Mouse (Mus musculus) midbrain, embryonic 11.5 days (tissue): Measurements from ENCODE around the gene Myl4. TPM values are rescaled to one million over a fixed set of nuclear protein-coding genes. Genes with fewer than 3 reads are reported as not detected.

Source experiments
- ATAC-seq: fragments of 200-750 bp; cut with Nextera tagmentation; 2 replicates; pipeline ENCODE4 v1.8.0; 2017; ENCODE audit warnings: moderate TSS enrichment, moderate library complexity; ENCODE audit not compliant: low FRiP score
- DNase-seq: peaks from one replicate; pipeline ENCODE4 v3.0.0; 2015; ENCODE audit warnings: low spot score; ENCODE audit errors: missing footprints
- H3K27ac ChIP-seq: fragments of 300-500 bp; sonication (generic); 2 replicates; pipeline ENCODE4 v1.5.1; 2014; ENCODE audit warnings: low read depth, low read length
- H3K27me3 ChIP-seq: fragments of 300-500 bp; sonication (generic); 2 replicates; pipeline ENCODE4 v1.6.1; 2014; ENCODE audit warnings: mild to moderate bottlenecking, low read length, moderate library complexity, mixed read lengths; ENCODE audit not compliant: control insufficient read depth, insufficient read depth
- H3K36me3 ChIP-seq: fragments of 300-500 bp; sonication (generic); 2 replicates; pipeline ENCODE4 v1.6.1; 2014; ENCODE audit warnings: mild to moderate bottlenecking, low read length, moderate library complexity, mixed read lengths; ENCODE audit not compliant: control insufficient read depth, insufficient read depth
- H3K4me1 ChIP-seq: fragments of 300-500 bp; sonication (generic); 2 replicates; pipeline ENCODE4 v1.6.1; 2014; ENCODE audit warnings: low read length; ENCODE audit not compliant: control insufficient read depth, insufficient read depth
- H3K4me2 ChIP-seq: fragments of 300-500 bp; sonication (generic); 2 replicates; pipeline ENCODE4 v1.6.1; 2014; ENCODE audit warnings: mild to moderate bottlenecking, moderate library complexity
- H3K4me3 ChIP-seq: fragments of 300-500 bp; sonication (generic); 2 replicates; pipeline ENCODE4 v1.5.1; 2014; ENCODE audit warnings: low read depth, low read length
- H3K9ac ChIP-seq: fragments of 300-500 bp; sonication (generic); 2 replicates; pipeline ENCODE4 v1.6.1; 2014; ENCODE audit warnings: low read length
- H3K9me3 ChIP-seq: fragments of 300-500 bp; sonication (generic); 2 replicates; pipeline ENCODE4 v1.6.1; 2016; ENCODE audit warnings: low read length; ENCODE audit not compliant: control insufficient read depth
- WGBS: fragments of 180-500 bp; shearing (Covaris S2); extraction: QIAGEN DNeasy Blood & Tissue Kit; methylation state at CpG from one replicate; pipeline ENCODE4 v1.1.7; 2014; 5-methylcytosine and 5-hydroxymethylcytosine counted together
- polyA plus RNA-seq: library from polyadenylated mRNA; unstranded; fragments of >200 nt; fragmentation: Nextera tagmentation; extraction: Ambion mirVana; gene quantifications from 2 replicates; pipeline ENCODE4 v1.2.1, GENCODE M21; 2014

Myl4 gene
- polyA plus RNA-seq, 1 experiment from 2014 or later, result 1.1 TPM

DNA sequence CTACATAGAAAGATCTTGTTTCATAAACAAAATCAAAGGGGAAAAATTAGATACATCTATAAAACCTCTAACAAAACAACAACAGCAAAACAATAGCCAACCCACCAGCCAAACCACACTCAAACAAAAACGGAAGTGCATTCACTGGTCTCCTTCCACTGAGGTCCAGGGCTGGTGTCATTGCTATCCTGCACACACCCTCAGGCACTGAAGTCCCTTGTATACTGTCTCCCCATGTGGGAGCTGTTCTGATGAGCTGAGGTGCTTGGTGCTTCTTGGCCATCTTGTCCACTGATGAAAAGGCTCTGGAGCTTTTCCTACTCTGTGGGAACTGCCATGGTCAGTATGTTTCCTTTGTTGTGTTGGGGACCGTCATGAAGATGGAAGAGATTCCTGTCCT is 38.0 kb downstream of the Myl4 start:
- Histone ChIP-seq H3K9ac (no peak overlapping the region), H3K27me3 (no peaks in the 10 kb centered on the region), H3K4me1 (no peaks in the 10 kb centered on the region), H3K36me3 (no peaks in the 10 kb centered on the region), H3K4me2 (no peak overlapping the region), H3K27ac (no peak overlapping the region), H3K9me3 (no peaks in the 10 kb centered on the region), H3K4me3 (no peak overlapping the region)
- ATAC-seq (no peak), DNase-seq (no peak)
- 96% methylated on average over 2 of the region's 2 CpGs for WGBS

DNA sequence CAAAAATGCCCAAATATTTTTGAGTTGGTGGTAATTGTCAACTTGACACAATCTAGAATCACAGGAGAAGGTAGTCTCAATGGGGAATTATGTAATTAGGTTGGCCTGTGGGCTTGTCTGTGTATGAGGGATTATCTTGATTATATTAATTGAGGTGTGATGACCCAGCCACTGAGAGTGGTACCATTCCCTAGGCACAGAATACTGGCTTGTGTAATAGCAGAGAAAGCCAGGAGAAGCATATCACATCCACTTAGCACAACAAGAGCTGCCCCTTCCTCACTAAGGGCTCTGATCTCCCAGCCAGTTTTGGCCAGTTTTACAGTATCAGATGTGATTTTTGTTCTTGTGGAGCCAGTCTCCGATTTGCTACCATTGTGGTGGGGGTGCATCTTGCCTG is 39.1 kb downstream of the Myl4 start:
- DNase-seq (no peak), ATAC-seq (no peak)
- Histone ChIP-seq H3K9ac (no peak overlapping the region), H3K4me1 (no peaks in the 10 kb centered on the region), H3K4me3 (no peak overlapping the region), H3K27ac (no peak overlapping the region), H3K4me2 (no peak overlapping the region), H3K9me3 (no peaks in the 10 kb centered on the region), H3K36me3 (no peaks in the 10 kb centered on the region), H3K27me3 (no peaks in the 10 kb centered on the region)
- WGBS, result 91% methylated on average over 1 of the region's 1 CpGs

DNA sequence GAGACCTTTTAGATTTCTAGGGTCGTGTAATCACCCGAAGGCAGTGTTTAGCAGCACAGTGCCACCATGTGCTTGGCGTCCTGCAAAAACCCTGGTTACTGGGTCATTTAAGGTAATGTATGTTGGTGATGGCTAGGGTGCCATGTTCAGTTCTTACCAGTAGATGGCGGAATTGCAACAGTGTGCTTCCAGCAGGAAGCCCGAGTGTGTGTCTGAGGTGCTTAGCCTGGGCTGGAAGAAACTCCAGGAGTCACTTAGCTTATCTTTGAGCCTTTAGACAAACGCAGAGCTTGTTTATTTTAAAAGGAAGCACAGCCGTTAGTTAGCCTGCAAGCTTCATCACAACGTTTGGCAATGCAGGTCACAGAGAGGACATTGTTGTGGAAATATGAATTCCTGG is 39.7 kb downstream of the Myl4 start:
- H3K36me3 ChIP-seq, result no peaks in the 10 kb centered on the region
- H3K27me3 ChIP-seq, result no peaks in the 10 kb centered on the region
- no peak overlapping the region for H3K27ac ChIP-seq
- WGBS, result 5% methylated on average over 8 of the region's 8 CpGs
- no peak overlapping the region for H3K4me2 ChIP-seq
- H3K4me1 ChIP-seq, result no peaks in the 10 kb centered on the region
- no peaks in the 10 kb centered on the region for H3K9me3 ChIP-seq
- peak; percentile 62; the same call in 1 of the 2 replicates for ATAC-seq
- peak; percentile 97 for DNase-seq
- H3K4me3 ChIP-seq, result no peak overlapping the region
- no peak overlapping the region for H3K9ac ChIP-seq

DNA sequence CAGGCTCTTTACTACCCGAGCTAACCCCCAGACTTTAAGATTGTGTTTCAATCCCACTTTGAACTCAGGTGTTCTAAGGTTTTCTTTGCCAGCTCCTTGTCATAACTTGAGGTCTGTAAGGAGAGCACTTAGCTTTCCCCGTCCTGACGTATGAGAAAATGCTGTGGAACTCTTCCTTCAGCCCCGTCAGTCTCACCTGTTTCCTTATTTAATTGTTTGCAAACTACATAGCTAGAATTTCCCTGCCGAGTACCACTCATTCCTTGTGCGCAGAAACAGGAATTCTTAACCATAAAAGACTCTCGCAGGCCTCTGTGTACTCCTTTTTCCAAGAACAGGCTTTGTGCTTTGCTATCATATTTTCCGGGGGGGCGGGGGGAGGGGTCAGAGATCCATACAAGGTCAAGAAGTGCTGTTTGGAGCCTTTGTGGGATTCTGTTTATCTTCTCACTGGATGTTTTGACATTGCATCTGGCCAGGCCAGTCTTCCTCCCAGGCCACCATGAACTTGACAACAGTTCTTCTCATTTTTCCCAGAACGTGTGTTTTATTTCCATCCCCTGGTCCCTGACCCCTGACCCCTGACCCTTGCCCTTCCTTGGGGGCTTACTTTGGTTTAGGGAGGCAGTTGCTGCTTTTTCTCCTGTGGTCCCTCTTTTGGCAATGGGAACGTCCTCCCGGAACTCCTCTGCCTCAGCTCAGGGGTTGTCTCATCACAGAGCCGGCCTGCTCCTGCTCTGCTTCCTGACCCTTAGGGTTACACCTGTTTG is 41.8 kb downstream of the Myl4 start:
- DNase-seq, result no peak
- H3K4me3 ChIP-seq, result no peak overlapping the region
- ATAC-seq, result no peak
- no peaks in the 10 kb centered on the region for H3K4me1 ChIP-seq
- H3K27me3 ChIP-seq, result no peaks in the 10 kb centered on the region
- H3K9me3 ChIP-seq, result no peaks in the 10 kb centered on the region
- no peaks in the 10 kb centered on the region for H3K36me3 ChIP-seq
- 74% methylated on average over 13 of the region's 13 CpGs for WGBS
- no peak overlapping the region for H3K4me2 ChIP-seq
- no peak overlapping the region for H3K9ac ChIP-seq
- H3K27ac ChIP-seq, result no peak overlapping the region

DNA sequence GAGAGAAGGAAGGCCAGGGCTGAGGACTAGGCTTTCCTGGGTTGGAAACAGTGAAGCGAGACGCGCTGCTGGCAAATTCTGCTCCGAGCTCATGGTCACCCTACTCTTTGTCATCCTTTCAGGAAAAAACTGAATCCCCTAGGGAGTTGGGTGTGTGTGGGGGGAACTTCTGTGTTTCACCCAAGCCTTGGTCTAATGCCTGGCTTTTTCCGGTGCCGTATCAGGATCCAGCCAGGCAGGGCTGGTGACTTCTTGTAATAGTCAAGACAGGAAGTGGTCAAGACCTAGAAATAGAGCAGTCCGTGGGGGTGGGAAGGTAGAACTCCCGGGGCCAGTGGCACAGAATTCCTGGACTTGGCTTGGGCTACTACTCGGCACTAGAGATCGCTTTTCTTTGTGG is 45.9 kb downstream of the Myl4 start:
- Histone ChIP-seq H3K36me3 (no peaks in the 10 kb centered on the region), H3K27me3 (no peaks in the 10 kb centered on the region), H3K4me3 (no peak overlapping the region), H3K27ac (no peak overlapping the region), H3K9me3 (no peaks in the 10 kb centered on the region), H3K9ac (no peak overlapping the region), H3K4me1 (no peaks in the 10 kb centered on the region), H3K4me2 (no peak overlapping the region)
- WGBS, result 78% methylated on average over 10 of the region's 10 CpGs
- no peak for ATAC-seq
- DNase-seq, result no peak

DNA sequence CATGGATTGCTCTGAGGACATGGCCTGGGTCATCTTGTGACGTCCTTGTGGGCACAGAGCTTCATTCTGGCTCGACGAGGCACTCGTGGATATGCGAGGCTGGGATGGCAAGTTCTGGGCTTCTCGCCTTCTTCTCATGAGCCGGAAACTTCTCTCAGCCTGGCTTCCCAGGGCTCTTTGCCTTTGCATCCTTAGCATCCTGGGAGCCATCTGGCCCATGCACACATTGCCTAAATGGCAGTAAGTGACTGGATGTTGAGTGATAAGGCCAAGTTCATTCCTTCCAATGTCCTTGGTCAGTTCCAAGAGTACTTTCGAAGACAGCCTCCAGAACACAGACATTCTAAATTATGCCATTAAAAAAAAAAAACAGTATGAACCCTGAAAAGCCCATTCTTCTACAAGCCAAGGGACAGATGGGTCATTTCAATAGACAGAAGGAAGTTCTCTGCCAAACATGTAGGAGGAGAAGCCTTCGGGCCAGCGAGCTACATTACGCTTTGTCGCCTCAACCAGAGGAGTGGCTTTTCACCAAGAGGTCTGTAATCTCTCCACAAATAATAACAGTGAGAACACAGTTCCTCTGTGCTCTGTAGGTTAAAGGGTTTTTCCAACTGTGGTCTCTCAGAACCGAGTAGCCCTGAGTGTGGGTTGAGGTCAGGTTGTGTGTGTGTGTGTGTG is 48.9 kb downstream of the Myl4 start:
- 89% methylated on average over 13 of the region's 13 CpGs for whole genome bisulfite sequencing
- no peak overlapping the region for H3K4me3 ChIP-seq
- H3K4me1 ChIP-seq, result no peaks in the 10 kb centered on the region
- H3K27me3 ChIP-seq, result no peaks in the 10 kb centered on the region
- H3K27ac ChIP-seq, result no peak overlapping the region
- ATAC-seq, result no peak
- H3K4me2 ChIP-seq, result no peak overlapping the region
- H3K9ac ChIP-seq, result no peak overlapping the region
- no peaks in the 10 kb centered on the region for H3K9me3 ChIP-seq
- no peak for DNase-seq
- no peaks in the 10 kb centered on the region for H3K36me3 ChIP-seq

DNA sequence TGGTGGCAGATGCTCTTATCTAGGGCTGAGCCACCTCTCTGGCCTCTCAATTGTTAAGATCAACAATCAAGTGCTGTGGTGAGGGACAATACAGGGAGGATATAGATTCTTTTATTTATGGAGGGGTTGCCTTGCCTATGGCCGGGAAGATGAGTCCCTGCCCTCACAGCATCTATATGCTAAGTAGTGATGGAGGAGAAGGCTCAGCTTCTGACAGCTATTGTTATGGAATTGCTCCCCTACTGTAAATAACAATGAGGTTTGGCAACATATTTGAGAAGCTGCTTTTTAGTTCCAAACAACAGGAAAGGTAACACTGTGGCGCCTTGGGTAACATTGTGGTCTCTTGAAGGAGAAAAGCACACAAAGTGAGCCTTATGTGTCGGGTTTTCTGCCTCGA is 50.2 kb downstream of the Myl4 start:
- no peak overlapping the region for H3K9ac ChIP-seq
- H3K36me3 ChIP-seq, result no peaks in the 10 kb centered on the region
- ATAC-seq (no peak), DNase-seq (peak; percentile 45)
- no peaks in the 10 kb centered on the region for H3K9me3 ChIP-seq
- H3K4me2 ChIP-seq, result no peak overlapping the region
- H3K27me3 ChIP-seq, result no peaks in the 10 kb centered on the region
- H3K27ac ChIP-seq, result no peak overlapping the region
- H3K4me1 ChIP-seq, result no peaks in the 10 kb centered on the region
- no peak overlapping the region for H3K4me3 ChIP-seq
- WGBS, result 64% methylated on average over 4 of the region's 4 CpGs

DNA sequence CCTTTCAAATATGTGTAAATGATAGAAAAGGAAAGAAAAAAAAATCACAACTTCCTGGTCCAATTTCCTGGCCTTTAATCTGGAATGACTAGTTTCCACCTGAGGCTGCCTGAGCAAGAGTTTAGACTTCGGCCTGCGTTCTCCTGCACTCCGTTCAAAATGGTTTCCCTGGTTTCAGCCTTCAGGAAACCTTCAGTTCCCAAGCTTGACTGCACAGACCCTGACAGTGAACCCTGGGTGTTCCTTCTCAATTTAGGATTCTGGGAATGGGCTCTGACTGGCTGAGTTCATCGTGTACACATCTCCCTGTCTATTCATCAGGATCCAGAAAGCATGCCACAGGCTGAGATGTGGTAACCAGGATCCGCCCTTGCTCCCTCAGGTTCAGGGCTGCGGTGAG is 53.7 kb downstream of the Myl4 start:
- ATAC-seq (no peak), DNase-seq (peak; percentile 53)
- WGBS, result 45% methylated on average over 6 of the region's 6 CpGs
- H3K4me3 ChIP-seq, result no peak overlapping the region
- no peak overlapping the region for H3K27ac ChIP-seq
- H3K4me2 ChIP-seq, result no peak overlapping the region
- no peaks in the 10 kb centered on the region for H3K36me3 ChIP-seq
- peaks cover 5% of the 10 kb centered on the region for H3K4me1 ChIP-seq
- H3K9me3 ChIP-seq, result no peaks in the 10 kb centered on the region
- no peak overlapping the region for H3K9ac ChIP-seq
- peaks cover 12% of the 10 kb centered on the region for H3K27me3 ChIP-seq

DNA sequence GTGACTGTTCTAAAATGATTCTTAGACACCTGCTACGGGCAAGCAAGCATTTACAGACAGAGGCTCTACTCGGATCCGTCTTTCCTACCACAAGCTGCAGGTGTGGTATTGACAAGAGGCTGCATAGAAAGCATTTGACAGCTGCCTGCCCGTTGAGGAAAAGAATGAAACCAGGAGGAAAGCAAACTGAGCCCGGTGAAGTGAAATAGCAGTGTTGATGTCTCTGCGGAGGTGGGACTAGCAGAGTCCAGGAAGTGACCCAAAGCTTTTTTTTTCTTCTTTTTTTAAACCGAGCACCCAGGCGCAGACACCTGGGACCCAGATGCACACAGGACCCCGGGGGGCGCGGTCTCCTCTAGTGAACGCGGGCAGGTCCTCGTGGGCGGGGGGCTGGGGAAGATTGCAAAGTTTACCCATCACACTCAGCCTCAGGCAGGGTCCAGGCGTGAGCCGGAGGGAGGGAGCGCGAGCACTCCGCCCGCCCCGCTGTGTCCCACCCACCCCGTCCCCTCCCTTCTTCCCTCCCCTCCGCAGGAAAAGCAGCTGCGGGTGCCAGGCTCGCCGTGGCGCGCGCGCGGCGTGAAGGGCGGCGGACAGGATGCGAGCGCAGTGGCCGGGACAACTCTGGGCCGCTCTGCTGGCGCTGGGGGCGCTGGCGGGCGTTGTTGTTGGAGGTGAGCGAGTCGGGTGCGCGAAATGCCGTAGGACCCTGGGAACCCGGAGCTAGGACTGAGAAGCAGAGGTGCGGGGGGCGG is 57.2 kb downstream of the Myl4 start, which contains the start of gene Itgb3:
Gene Itgb3, plus strand, starts transcription at position 510 of the 755 bp plus-strand sequence.
- ATAC-seq, result peak; percentile 89
- peaks cover 18% of the 10 kb centered on the region for H3K27me3 ChIP-seq

More for the DNA sequence above, 57.2 kb downstream of the Myl4 start, which contains the start of gene Itgb3:
- Histone ChIP-seq H3K4me1 (peaks cover 5% of the 10 kb centered on the region), H3K27ac (no peak within 1 kb of the TSS), H3K9ac (peak within 1 kb of the TSS; percentile 53), H3K4me3 (peak within 1 kb of the TSS; percentile 52), H3K4me2 (peak within 1 kb of the TSS; percentile 96), H3K9me3 (no peaks in the 10 kb centered on the region), H3K36me3 (no peaks in the 10 kb centered on the region)
- WGBS, result 1% methylated on average over 47 of the region's 51 CpGs
- DNase-seq, result peak; percentile 97
